Mouse (Mus musculus): ENCODE measurements around the gene Gm28635. TPM values are rescaled to one million over a fixed set of nuclear protein-coding genes. Genes with fewer than 3 reads are reported as not detected.
"Not testable (repeated sequence)": the region's sequence is repeated elsewhere in the genome, so short reads cannot be mapped to it uniquely, and the experiment has no call there.

Gene Gm28635
- total and polyA plus RNA-seq, 3 experiments: 5.8 to 5.9 TPM; not detected in 1

DNA sequence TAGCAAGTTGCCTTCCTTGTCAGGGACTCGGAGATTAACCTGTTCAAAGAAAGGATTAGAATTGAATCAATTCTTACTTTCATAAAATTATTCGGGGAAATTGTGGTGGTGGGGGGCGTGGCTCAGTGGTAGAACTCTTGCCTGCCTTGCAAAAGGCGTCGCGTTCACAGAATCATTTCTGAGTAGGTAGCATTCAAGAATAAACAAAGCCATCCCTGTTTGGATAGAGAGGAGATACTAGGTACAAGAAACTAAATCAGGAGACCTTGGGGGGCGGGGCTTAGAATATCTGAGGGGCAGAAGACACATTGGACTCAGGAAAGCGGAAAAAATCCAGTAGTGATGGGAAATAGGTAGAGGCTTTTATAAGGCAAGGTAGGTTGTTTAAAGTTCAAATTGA, 1.2 kb upstream of the Gm28635 start, which contains the start of gene Tmx2:
Gene Tmx2, minus strand, starts transcription at position 125 of the 400 bp plus-strand sequence.
- Histone ChIP-seq H3K79me2 (replicated peaks; ENCODE audit: control insufficient read depth, insufficient read depth, low read length) (peaks cover 1% of the 10 kb centered on the region; the same call in 1 of the 2 replicates), H3K27me3 (ENCODE audit: control insufficient read depth, insufficient read depth, low read length) (no peaks in the 10 kb centered on the region), H3K36me3 (ENCODE audit: control insufficient read depth, insufficient read depth, low read length) (no peaks in the 10 kb centered on the region; the same call in 1 of the 2 replicates), H3K4me3 (peak within 1 kb of the TSS; percentile 88), H3K9ac (ENCODE audit: low read depth, low read length) (peak within 1 kb of the TSS; percentile 88), H3K4me1 (ENCODE audit: control insufficient read depth, insufficient read depth, low read length) (peaks cover 3% of the 10 kb centered on the region; the same call in 1 of the 2 replicates), H3K27ac (peak within 1 kb of the TSS; percentile 61)
- no peak for TF ChIP-seq EP300 (IDR thresholded peaks at IDR 0.05; ENCODE audit: insufficient read depth, low read depth, low read length)
- no peak for TF ChIP-seq CTCF (IDR thresholded peaks at IDR 0.05)
- no peak for TF ChIP-seq POLR2A (IDR thresholded peaks at IDR 0.05; ENCODE audit: insufficient read depth, low read depth, low read length)
- no peak for DNase-seq
- WGBS: 15% methylated on average over 8 of the region's 8 CpGs
- intact Hi-C loops (cut with DNase I): loop anchor here (2.0 kb wide), 1 partner anchor 36 kb away; the partner anchor contains the start of gene Zdhhc5

DNA sequence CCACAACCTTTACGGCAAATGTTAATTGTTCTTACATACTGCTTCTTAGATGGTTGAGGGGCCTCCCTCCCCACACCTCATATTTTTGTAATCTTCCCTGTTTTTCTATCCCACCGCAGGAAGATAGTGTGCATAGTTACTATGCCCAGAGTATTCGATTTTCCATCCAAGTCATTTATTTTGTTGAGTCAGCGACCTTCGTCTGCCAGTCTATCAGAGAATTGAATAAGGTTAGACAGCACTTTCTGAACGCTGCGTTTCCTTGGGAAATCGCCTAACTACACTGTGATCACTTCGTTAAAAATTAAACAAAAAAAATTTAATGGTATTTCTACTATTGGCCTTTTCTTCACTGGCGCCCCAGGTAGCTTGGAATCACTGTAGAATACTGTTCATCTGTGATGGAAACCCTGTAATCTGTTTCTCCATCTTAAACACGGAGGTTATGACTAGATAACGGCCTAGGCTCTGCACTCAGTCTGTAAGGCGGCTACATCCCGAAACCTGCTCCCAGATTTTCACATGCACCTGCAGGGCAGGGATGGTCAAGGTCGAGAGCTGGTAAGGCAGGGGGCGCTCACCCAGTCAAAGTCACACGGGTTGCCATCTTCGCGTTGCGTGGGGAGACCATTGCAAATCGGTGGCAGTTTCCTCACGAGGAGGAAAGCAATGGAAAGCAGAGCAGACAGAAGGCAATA, 422 bp downstream of the Gm28635 start:
- WGBS: 6% methylated on average over 22 of the region's 22 CpGs
- Histone ChIP-seq H3K9ac (ENCODE audit: low read depth, low read length) (peak overlapping the region; percentile 88), H3K4me3 (peak overlapping the region; percentile 73), H3K79me2 (replicated peaks; ENCODE audit: control insufficient read depth, insufficient read depth, low read length) (peaks cover 1% of the 10 kb centered on the region; the same call in 1 of the 2 replicates), H3K27ac (peak overlapping the region; percentile 7), H3K36me3 (ENCODE audit: control insufficient read depth, insufficient read depth, low read length) (no peaks in the 10 kb centered on the region; the same call in 1 of the 2 replicates), H3K4me1 (ENCODE audit: control insufficient read depth, insufficient read depth, low read length) (peaks cover 3% of the 10 kb centered on the region; the same call in 1 of the 2 replicates), H3K27me3 (ENCODE audit: control insufficient read depth, insufficient read depth, low read length) (no peaks in the 10 kb centered on the region)
- TF ChIP-seq CTCF (IDR thresholded peaks at IDR 0.05) (peak; percentile 59), POLR2A (IDR thresholded peaks at IDR 0.05; ENCODE audit: insufficient read depth, low read depth, low read length) (no peak)
- intact Hi-C loops (cut with DNase I): no loop called here
- no peak for DNase-seq

GRCm38 (mm10) chr2:84671535-84671934, 6.3 kb downstream of the Gm28635 start:
- H3K79me2 ChIP-seq (replicated peaks; ENCODE audit: control insufficient read depth, insufficient read depth, low read length); DNase-seq; H3K4me3 ChIP-seq; H3K9ac ChIP-seq (ENCODE audit: low read depth, low read length); H3K36me3 ChIP-seq (ENCODE audit: control insufficient read depth, insufficient read depth, low read length); H3K4me1 ChIP-seq (ENCODE audit: control insufficient read depth, insufficient read depth, low read length); intact Hi-C loops (cut with DNase I); H3K27me3 ChIP-seq (ENCODE audit: control insufficient read depth, insufficient read depth, low read length); H3K27ac ChIP-seq: not testable (repeated sequence)
- 66% methylated on average over 4 of the region's 5 CpGs for WGBS

DNA sequence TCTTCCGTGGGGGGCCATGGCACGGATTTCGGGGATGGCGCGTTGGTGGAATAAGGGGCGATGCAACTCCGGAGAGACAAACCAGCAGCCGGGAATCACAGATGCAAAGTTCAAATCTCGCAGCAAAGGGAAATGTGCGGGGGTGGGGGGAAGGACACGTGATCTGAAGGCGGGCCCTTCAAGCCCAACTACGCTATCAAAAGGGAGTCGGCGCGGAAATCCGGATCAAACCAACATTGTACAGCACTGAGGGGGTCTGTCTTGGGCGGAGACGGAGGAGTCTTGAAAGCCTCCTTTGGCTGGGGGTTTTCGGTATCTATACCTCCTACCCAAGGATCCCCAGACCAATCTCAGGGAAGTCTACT, 7.3 kb downstream of the Gm28635 start, which contains the start of gene Selenoh:
Gene Selenoh, minus strand, starts transcription at position 202 of the 365 bp plus-strand sequence.
- Histone ChIP-seq H3K4me3 (peak within 1 kb of the TSS; percentile 96), H3K79me2 (replicated peaks; ENCODE audit: control insufficient read depth, insufficient read depth, low read length) (no peaks in the 10 kb centered on the region), H3K4me1 (ENCODE audit: control insufficient read depth, insufficient read depth, low read length) (no peaks in the 10 kb centered on the region; the same call in 1 of the 2 replicates), H3K36me3 (ENCODE audit: control insufficient read depth, insufficient read depth, low read length) (peaks cover 6% of the 10 kb centered on the region; the same call in 1 of the 2 replicates), H3K9ac (ENCODE audit: low read depth, low read length) (peak within 1 kb of the TSS; percentile 85), H3K27ac (peak within 1 kb of the TSS; percentile 88), H3K27me3 (ENCODE audit: control insufficient read depth, insufficient read depth, low read length) (no peaks in the 10 kb centered on the region)
- intact Hi-C loops (cut with DNase I): no loop called here
- WGBS: under 1% methylated on average over 20 of the region's 20 CpGs
- DNase-seq: peak; percentile 82 to 85
- TF ChIP-seq EP300 (IDR thresholded peaks at IDR 0.05; ENCODE audit: insufficient read depth, low read depth, low read length): peak; percentile 72
- peak; percentile 80 for TF ChIP-seq POLR2A (IDR thresholded peaks at IDR 0.05; ENCODE audit: insufficient read depth, low read depth, low read length)
- no peak for TF ChIP-seq CTCF (IDR thresholded peaks at IDR 0.05)

DNA sequence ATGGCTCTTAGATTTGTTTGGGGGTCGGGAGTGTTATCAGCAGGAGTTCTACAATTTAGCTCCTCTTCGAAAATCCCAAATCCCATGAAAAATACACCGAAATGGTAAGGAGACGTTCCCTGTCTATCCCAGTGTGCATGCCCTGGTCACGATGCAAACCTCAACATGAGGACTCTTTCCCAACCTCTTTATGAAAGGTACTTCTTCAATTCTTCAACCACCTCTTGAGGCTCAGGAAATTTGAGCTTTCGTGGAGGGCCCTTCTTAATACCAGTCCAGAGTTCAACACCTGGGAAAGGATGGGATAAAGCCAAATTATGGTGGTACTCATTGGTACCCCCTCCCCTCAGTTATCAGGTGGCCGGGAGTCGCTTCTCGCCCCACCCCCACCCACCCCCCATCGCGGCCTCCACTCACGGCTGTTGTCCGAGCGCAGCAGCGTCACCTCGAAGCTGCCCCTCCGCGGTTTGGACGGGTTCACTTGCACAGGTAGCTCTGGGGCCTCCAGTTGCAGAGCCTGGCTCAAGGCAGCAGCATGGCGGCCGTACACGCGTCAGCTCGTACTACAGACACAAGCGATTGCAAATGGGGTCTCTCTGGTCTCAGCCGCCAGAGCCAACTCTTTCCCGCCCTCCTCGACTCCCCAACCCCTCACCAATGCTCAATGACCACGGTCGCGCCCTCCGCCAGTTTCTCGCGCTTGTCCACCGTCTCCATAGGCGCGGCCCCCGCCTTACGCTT, 7.8 kb downstream of the Gm28635 start:
- WGBS: 4% methylated on average over 39 of the region's 39 CpGs
- Histone ChIP-seq H3K27me3 (ENCODE audit: control insufficient read depth, insufficient read depth, low read length) (no peaks in the 10 kb centered on the region), H3K4me1 (ENCODE audit: control insufficient read depth, insufficient read depth, low read length) (no peaks in the 10 kb centered on the region; the same call in 1 of the 2 replicates), H3K36me3 (ENCODE audit: control insufficient read depth, insufficient read depth, low read length) (peaks cover 6% of the 10 kb centered on the region; the same call in 1 of the 2 replicates), H3K4me3 (peak overlapping the region; percentile 96), H3K79me2 (replicated peaks; ENCODE audit: control insufficient read depth, insufficient read depth, low read length) (no peaks in the 10 kb centered on the region), H3K9ac (ENCODE audit: low read depth, low read length) (peak overlapping the region; percentile 85), H3K27ac (peak overlapping the region; percentile 88)
- no peak for TF ChIP-seq CTCF (IDR thresholded peaks at IDR 0.05)
- no peak for TF ChIP-seq EP300 (IDR thresholded peaks at IDR 0.05; ENCODE audit: insufficient read depth, low read depth, low read length)
- no peak for TF ChIP-seq POLR2A (IDR thresholded peaks at IDR 0.05; ENCODE audit: insufficient read depth, low read depth, low read length)
- intact Hi-C loops (cut with DNase I): loop anchor here (10.0 kb wide), 1 partner anchor 185 kb away; no protein-coding TSS in a partner anchor
- DNase-seq: no peak

Data from heart, adult 2 months (tissue).